Mouse (Mus musculus) erythroblast, adult 5-6 weeks (primary cell): ENCODE data around the gene Paqr6. TPM values are rescaled to one million over a fixed set of nuclear protein-coding genes. Genes with fewer than 3 reads are reported as not detected.

Experiments used
- ATAC-seq: replicated peaks from 2 replicates; pipeline ENCODE4 v1.8.0; 2016; ENCODE audit warnings: moderate number of reproducible peaks, mild to moderate bottlenecking, moderate TSS enrichment, inconsistent platforms; ENCODE audit not compliant: poor library complexity, low FRiP score, severe bottlenecking
- total RNA-seq, 2 experiments: library from RNA; stranded (forward) in 1 of 2; stranded (reverse) in 1 of 2; fragments of 150-400 nt in 1 of 2; fragments of 200-764, 138-1000 nt in 1 of 2; gene quantifications; 2 replicates each; pipeline versions ENCODE4 v1.2.3 to v1.2.4; 2015 to 2017; ENCODE audit warnings: low replicate concordance in 2 of 2

Paqr6 gene
- total RNA-seq, 2 experiments from 2014 or later, result 3.1 TPM; not detected in 1

GRCm38 (mm10) chr3:88407529-88407928, 43.1 kb downstream of the Paqr6 start:
- ATAC-seq, result no peak

- no peak for ATAC-seq
These were observed 44.6 kb downstream of the Paqr6 start for GRCm38 (mm10) chr3:88408953-88409352.

GRCm38 (mm10) chr3:88409741-88410644, 45.6 kb downstream of the Paqr6 start, which contains the start of gene Pmf1:
Gene Pmf1 (minus strand): TSS chr3:88410331.
- ATAC-seq, result peak; percentile 82

GRCm38 (mm10) chr3:88410645-88411031, 46.3 kb downstream of the Paqr6 start:
- no peak for ATAC-seq

- ATAC-seq, result peak; percentile 68
These were observed 47.3 kb downstream of the Paqr6 start for GRCm38 (mm10) chr3:88411681-88412080.

GRCm38 (mm10) chr3:88412636-88413035, 48.3 kb downstream of the Paqr6 start:
- ATAC-seq, result no peak

- ATAC-seq, result 0 out of 2 replicates have a peak, but pooled peaks have one; percentile 16
These were observed 51.3 kb downstream of the Paqr6 start for GRCm38 (mm10) chr3:88415668-88416067.

GRCm38 (mm10) chr3:88418016-88418415, 53.6 kb downstream of the Paqr6 start:
- ATAC-seq, result no peak

Other genes with a start within 250 kb of the Paqr6 start
- gene Mef2d, start 222.2 kb upstream of the Paqr6 start, total RNA-seq (2015; ENCODE audit: low replicate concordance), result 38.2 and 38.7 TPM in 2 replicates
- gene Mef2d, start 222.2 kb upstream of the Paqr6 start, total RNA-seq (2017; ENCODE audit: low replicate concordance), result 11.3 and 19.8 TPM in 2 replicates
- not detected in 2 replicates for gene Rhbg, start 109.9 kb upstream of the Paqr6 start, total RNA-seq (2015; ENCODE audit: low replicate concordance)
- gene Rhbg, start 109.9 kb upstream of the Paqr6 start, total RNA-seq (2017; ENCODE audit: low replicate concordance), result not detected in 2 replicates
- gene Gm38392, start 77.4 kb upstream of the Paqr6 start, total RNA-seq (2015; ENCODE audit: low replicate concordance), result not detected in 2 replicates
- gene Gm38392, start 77.4 kb upstream of the Paqr6 start, total RNA-seq (2017; ENCODE audit: low replicate concordance), result not detected in 2 replicates
- 5.0 TPM in 1 of 2 replicates, not detected in the other for gene Tsacc, start 67.6 kb upstream of the Paqr6 start, total RNA-seq (2015; ENCODE audit: low replicate concordance)
- gene Tsacc, start 67.6 kb upstream of the Paqr6 start, total RNA-seq (2017; ENCODE audit: low replicate concordance), result not detected in 2 replicates
- gene Cct3, start 67.5 kb upstream of the Paqr6 start, total RNA-seq (2015; ENCODE audit: low replicate concordance), result 97.4 and 178 TPM in 2 replicates
- 48.6 and 66.1 TPM in 2 replicates for gene Cct3, start 67.5 kb upstream of the Paqr6 start, total RNA-seq (2017; ENCODE audit: low replicate concordance)
- gene Glmp, start 39.6 kb upstream of the Paqr6 start, total RNA-seq (2015; ENCODE audit: low replicate concordance), result 11.1 and 58.3 TPM in 2 replicates
- gene Glmp, start 39.6 kb upstream of the Paqr6 start, total RNA-seq (2017; ENCODE audit: low replicate concordance), result 5.9 and 13.1 TPM in 2 replicates
- not detected in 2 replicates for gene Tmem79, start 28.4 kb upstream of the Paqr6 start, total RNA-seq (2015; ENCODE audit: low replicate concordance)
- gene Tmem79, start 28.4 kb upstream of the Paqr6 start, total RNA-seq (2017; ENCODE audit: low replicate concordance), result 0.09 TPM in 1 of 2 replicates, not detected in the other
- 28.1 and 29.5 TPM in 2 replicates for gene Smg5, start 28.3 kb upstream of the Paqr6 start, total RNA-seq (2015; ENCODE audit: low replicate concordance)
- 45.1 and 58.0 TPM in 2 replicates for gene Smg5, start 28.3 kb upstream of the Paqr6 start, total RNA-seq (2017; ENCODE audit: low replicate concordance)
- gene Bglap3, start 8.2 kb downstream of the Paqr6 start, total RNA-seq (2015; ENCODE audit: low replicate concordance), result not detected in 2 replicates
- gene Bglap3, start 8.2 kb downstream of the Paqr6 start, total RNA-seq (2017; ENCODE audit: low replicate concordance), result not detected in 2 replicates
- gene Bglap2, start 14.1 kb downstream of the Paqr6 start, total RNA-seq (2015; ENCODE audit: low replicate concordance), result not detected in 2 replicates
- gene Bglap2, start 14.1 kb downstream of the Paqr6 start, total RNA-seq (2017; ENCODE audit: low replicate concordance), result not detected in 2 replicates
- not detected in 2 replicates for gene Bglap, start 19.9 kb downstream of the Paqr6 start, total RNA-seq (2015; ENCODE audit: low replicate concordance)
- not detected in 2 replicates for gene Bglap, start 19.9 kb downstream of the Paqr6 start, total RNA-seq (2017; ENCODE audit: low replicate concordance)
- 33.2 and 56.6 TPM in 2 replicates for gene Pmf1, start 45.7 kb downstream of the Paqr6 start, total RNA-seq (2015; ENCODE audit: low replicate concordance)
- 42.1 and 43.4 TPM in 2 replicates for gene Pmf1, start 45.7 kb downstream of the Paqr6 start, total RNA-seq (2017; ENCODE audit: low replicate concordance)
- gene Slc25a44, start 60.6 kb downstream of the Paqr6 start, total RNA-seq (2015; ENCODE audit: low replicate concordance), result 7.9 and 11.5 TPM in 2 replicates
- gene Slc25a44, start 60.6 kb downstream of the Paqr6 start, total RNA-seq (2017; ENCODE audit: low replicate concordance), result 13.7 and 20.2 TPM in 2 replicates
- 29.7 and 57.3 TPM in 2 replicates for gene Sema4a, start 96.6 kb downstream of the Paqr6 start, total RNA-seq (2015; ENCODE audit: low replicate concordance)
- 9.8 and 20.7 TPM in 2 replicates for gene Sema4a, start 96.6 kb downstream of the Paqr6 start, total RNA-seq (2017; ENCODE audit: low replicate concordance)
- 6.9 and 9.0 TPM in 2 replicates for gene Lmna, start 145.4 kb downstream of the Paqr6 start, total RNA-seq (2015; ENCODE audit: low replicate concordance)
- gene Lmna, start 145.4 kb downstream of the Paqr6 start, total RNA-seq (2017; ENCODE audit: low replicate concordance), result 45.6 and 52.7 TPM in 2 replicates
- gene Mex3a, start 167.8 kb downstream of the Paqr6 start, total RNA-seq (2015; ENCODE audit: low replicate concordance), result 0.19 and 1.5 TPM in 2 replicates
- gene Mex3a, start 167.8 kb downstream of the Paqr6 start, total RNA-seq (2017; ENCODE audit: low replicate concordance), result 0.34 TPM in 1 of 2 replicates, not detected in the other
- gene Rab25, start 183.7 kb downstream of the Paqr6 start, total RNA-seq (2015; ENCODE audit: low replicate concordance), result not detected in 2 replicates
- gene Rab25, start 183.7 kb downstream of the Paqr6 start, total RNA-seq (2017; ENCODE audit: low replicate concordance), result not detected in 2 replicates
- 4.2 and 8.6 TPM in 2 replicates for gene Lamtor2, start 188.5 kb downstream of the Paqr6 start, total RNA-seq (2015; ENCODE audit: low replicate concordance)
- 14.3 and 15.8 TPM in 2 replicates for gene Lamtor2, start 188.5 kb downstream of the Paqr6 start, total RNA-seq (2017; ENCODE audit: low replicate concordance)
- 5.4 and 7.9 TPM in 2 replicates for gene Ubqln4, start 189.2 kb downstream of the Paqr6 start, total RNA-seq (2015; ENCODE audit: low replicate concordance)
- gene Ubqln4, start 189.2 kb downstream of the Paqr6 start, total RNA-seq (2017; ENCODE audit: low replicate concordance), result 5.7 and 10.0 TPM in 2 replicates
- 80.3 and 91.8 TPM in 2 replicates for gene Ssr2, start 211.3 kb downstream of the Paqr6 start, total RNA-seq (2015; ENCODE audit: low replicate concordance)
- gene Ssr2, start 211.3 kb downstream of the Paqr6 start, total RNA-seq (2017; ENCODE audit: low replicate concordance), result 24.3 and 35.9 TPM in 2 replicates
- 15.2 and 20.5 TPM in 2 replicates for gene Arhgef2, start 241.4 kb downstream of the Paqr6 start, total RNA-seq (2015; ENCODE audit: low replicate concordance)
- 16.7 and 18.1 TPM in 2 replicates for gene Arhgef2, start 241.4 kb downstream of the Paqr6 start, total RNA-seq (2017; ENCODE audit: low replicate concordance)